Mouse (Mus musculus) E14TG2a.4 (cell line): ENCODE measurements at regions not wholly inside any gene's neighbourhood (a gene's known extent, or its start where the extent isn't known, plus 50 kb on each side); places are given as distances from the start of the nearest gene placed in this dataset.

Experiments
- CTCF ChIP-seq: conservative IDR thresholded peaks from 2 replicates; pipeline ENCODE4 v1.5.1; 2014; ENCODE audit warnings: low read length
- NANOG ChIP-seq: IDR thresholded peaks from 2 replicates; pipeline ENCODE4 v1.6.1; 2014; ENCODE audit warnings: borderline replicate concordance, low read length, mixed read lengths
- POU5F1 ChIP-seq: IDR thresholded peaks from 2 replicates; pipeline ENCODE4 v1.6.1; 2014; ENCODE audit warnings: low read length, borderline replicate concordance

- TF ChIP-seq CTCF (no peak), NANOG (no peak), POU5F1 (no peak)
Observed at GRCm38 (mm10) chr8:87225504-87226425, 246.6 kb downstream of the Cbln1 start.
